Mouse (Mus musculus) CD4-positive, CD25-positive, alpha-beta regulatory T cell, adult 4 months (primary cell): ENCODE data around the gene Mapre3. TPM values are rescaled to one million over a fixed set of nuclear protein-coding genes. Genes with fewer than 3 reads are reported as not detected.
"Not testable (repeated sequence)": the region's sequence is repeated elsewhere in the genome, so short reads cannot be mapped to it uniquely, and the experiment has no call there.

Source experiments
- ATAC-seq: one replicate; pipeline ENCODE4 v1.8.0; 2017
- polyA plus RNA-seq, 2 experiments: library from polyadenylated mRNA; unstranded; fragments of 100-300 nt; shearing (Covaris generic); gene quantifications; one replicate each; pipeline ENCODE4 v1.2.1; 2017

Gene Mapre3
- polyA plus RNA-seq, 2 experiments from 2014 or later = 3.0 to 4.1 TPM

DNA sequence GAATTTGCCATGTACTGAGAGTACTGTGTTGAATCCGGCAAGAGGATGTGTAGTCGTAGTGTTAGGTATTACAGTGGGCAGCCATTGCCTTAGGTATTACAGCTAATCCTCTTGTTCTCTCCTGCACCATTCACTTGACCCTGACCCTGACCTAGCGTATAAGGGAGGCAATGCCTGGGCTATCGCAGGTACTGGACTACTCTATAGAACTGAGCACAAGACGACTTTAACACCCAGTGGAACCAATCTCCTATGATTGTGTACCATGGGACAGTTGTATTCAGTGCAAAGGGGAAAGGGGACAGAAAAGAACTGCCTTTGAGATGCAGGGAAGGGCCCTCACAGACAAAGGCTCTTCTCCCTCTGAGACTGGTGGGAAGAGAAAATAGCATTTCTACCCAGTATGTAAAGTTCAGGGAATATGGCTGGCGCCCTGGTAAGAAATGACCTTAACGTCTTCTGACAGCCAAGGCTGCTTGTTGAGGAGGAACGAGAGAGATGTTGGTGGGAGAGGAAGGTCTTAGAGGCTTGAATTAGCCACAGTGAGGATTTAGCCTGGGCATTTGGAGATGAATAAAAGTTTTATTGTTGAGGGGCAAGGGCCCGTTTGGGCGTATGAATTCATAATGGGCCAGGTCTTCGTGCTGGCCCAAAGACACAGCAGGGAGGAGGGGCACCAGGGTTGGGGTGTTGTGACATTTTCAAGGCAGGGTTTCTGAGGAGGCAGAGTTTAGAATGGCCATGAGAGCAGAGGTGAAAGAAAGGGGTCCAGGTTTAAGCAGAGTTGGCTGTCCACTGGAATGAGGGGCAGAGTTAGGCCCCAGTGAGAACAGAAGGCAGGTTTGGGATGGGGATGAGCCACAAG is 9.9 kb downstream of the Mapre3 start:
- no peak for ATAC-seq

DNA sequence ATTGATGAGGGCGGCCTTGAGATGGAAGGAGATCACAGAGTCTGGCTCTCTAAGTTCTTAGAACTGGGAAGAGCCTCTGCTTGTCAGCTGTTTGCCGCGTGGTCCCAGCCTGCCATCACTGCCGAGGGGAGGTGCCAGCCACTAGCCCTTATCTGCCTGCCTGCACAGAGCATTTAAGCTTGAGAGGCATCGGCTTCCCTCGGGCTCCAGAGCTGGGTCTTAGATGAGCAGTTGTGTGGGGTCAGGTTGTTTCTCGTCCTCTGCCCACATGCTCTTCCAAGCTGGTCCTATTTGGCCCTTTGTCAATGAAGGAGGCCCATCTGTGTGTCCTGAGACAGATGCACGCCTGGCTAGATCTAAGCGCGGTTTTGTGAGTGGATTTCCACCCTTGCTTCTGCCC is 10.7 kb downstream of the Mapre3 start:
- no peak for ATAC-seq

DNA sequence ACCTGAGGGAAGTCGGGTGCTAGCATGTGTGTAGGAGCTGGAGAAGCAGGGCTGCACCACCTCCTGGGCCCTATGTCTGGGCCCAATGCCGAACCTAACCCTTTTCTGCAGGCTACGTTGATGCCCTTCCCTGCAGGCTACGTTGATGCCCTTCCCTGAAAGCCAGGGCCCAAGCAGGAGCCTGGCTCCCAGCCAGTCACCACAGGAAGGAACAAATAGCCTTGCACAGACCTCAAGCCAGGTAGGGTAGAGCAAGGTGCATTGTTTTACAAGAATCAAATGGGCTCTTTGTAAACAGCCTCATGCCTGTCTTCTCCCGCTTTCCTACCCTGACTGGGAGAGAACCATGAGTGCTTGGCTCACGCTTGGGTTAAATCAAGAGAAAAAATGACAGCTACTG is 11.4 kb downstream of the Mapre3 start:
- ATAC-seq = no peak

DNA sequence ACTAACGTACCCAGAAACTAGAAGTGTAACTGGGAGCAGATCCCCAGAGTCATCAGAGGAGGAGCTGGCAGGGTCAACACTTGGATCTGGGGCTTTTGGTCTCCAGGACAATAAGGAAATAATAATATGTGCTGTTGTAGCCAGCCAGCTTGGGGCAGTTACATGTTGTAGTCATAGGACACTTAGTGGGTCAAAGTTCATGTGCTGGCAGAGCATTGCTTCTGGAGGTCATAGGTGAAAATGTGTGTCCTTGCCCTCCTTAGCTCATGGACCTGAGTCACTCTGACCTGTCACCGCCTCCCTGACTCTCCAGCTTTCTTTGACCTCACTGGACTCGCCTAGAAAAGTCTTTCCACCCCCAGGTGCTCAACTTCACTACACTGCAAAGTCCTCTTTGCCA is 19.0 kb downstream of the Mapre3 start:
- ATAC-seq = no peak

DNA sequence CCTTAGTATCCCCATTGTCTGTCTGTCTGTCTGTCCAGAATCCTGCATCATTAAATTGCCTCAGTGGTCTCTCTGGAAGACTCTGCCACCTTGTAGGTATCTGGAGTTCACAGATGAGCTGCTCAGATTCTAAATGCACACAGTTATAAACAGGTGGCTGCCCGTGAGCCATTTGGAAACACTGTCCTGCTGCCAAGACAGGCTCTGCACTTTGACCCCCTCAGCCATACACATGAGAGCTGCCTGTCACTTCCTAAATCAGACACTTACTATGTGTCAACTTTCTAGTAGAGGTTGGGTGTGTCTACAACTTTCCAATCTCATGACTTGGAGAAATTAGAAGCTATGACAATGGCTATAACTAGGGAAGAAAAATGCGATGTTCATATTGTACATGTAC is 25.3 kb downstream of the Mapre3 start:
- ATAC-seq = no peak

DNA sequence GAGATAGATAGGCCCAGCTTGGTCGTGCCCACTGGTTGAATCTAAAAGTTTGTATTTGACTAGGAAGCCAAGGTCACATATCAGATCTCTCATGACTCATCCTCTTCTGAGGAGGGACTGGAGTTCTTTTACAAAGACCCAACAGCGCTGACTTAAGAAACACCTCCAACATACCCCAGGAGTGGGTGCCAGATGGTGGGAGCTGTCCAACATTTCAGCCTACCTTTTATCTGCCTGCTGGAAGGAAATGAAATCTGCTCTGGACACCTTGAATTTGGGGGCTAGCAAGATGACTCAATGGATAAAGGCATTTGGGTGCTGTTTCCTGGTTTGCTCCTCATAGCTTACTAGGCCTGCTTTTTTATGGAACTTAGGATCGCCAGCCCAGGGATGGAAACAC is 27.5 kb downstream of the Mapre3 start:
- ATAC-seq = no peak

DNA sequence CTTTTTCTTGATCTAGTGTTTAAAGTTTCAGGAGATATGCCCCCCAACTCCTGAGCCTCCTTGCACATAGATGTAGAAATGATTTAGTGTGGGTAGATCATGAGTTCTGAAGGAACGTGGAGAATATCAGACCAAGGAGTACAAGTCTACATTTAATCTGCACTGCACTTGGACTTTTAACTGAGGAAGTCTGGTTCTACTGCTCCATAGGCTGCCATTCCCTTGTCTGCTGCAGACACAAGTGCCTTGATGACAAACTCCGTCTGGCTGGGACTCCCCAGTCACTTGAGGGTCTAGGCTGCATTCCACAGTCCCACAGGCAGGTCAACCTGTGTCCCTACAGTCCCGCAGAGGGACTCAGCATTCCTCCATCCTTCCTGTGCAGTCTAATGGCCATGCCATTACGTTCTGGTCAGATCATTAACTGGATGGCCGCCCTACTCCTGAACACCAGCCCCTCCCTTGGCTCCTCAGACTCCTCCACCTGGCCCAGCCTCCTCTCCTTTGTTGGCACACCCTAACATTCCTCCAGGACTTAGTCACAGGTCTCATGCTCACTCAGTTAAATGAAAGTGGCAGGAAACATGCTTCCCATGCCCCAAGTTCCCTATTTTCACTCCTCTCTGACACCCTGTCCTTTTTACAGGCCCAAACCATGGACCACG is 35.6 kb downstream of the Mapre3 start:
- no peak for ATAC-seq

DNA sequence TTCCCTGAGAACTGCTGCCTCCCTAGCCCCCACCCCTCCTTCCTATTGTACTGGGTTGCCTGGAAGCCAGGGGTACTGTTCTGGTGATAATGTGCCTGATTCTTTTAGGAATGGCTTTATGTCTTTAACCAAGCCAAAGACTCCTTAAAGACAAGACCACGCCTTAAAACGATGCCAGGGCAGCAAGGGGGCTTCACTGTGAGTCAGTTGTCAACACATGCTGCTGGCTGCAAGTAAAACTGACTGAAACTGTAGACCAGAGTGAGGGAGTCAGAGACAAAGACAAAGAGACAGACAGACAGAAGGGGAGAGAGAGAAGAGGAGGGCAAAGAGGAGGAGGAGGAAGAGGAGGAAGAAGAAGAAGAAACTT is 36.1 kb downstream of the Mapre3 start:
- ATAC-seq = no peak

DNA sequence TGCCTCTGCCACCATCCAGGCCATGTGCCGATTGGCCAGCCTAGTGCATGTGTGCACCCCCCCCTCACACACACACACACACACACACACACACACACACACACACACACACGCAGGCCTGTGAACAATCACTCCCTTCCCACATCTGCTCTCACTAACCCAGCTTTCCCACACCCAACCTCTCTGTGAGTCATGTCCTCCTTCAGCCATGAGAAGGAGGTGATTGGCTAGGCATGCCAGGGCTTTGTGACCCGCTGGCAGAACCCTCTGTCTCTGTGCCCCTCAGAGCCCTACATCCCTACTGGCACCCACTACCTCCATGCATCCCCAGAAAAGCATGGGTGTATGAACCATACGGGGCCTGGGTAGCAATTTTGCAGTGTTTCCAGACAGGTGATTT is 39.1 kb downstream of the Mapre3 start:
- no peak for ATAC-seq

DNA sequence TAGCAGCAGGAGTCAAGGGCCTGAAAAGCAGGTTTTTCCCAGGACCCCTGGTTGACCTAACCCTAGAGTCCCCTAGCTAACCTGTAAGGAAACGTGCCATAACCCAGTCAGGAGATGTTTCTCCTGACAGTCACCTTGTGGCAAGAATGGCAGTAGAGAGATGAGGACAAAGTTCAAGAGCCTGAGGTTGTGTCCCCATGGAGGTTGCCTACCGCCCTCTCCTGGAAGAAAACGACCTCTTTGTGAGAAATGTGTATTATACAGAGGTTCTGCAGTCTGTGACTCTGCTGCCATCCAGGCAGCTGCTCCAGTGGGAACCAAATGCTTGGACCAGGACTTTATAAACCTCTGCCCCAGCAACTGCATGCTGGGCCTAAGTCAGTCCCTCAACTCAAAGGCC is 41.2 kb downstream of the Mapre3 start:
- ATAC-seq = no peak

DNA sequence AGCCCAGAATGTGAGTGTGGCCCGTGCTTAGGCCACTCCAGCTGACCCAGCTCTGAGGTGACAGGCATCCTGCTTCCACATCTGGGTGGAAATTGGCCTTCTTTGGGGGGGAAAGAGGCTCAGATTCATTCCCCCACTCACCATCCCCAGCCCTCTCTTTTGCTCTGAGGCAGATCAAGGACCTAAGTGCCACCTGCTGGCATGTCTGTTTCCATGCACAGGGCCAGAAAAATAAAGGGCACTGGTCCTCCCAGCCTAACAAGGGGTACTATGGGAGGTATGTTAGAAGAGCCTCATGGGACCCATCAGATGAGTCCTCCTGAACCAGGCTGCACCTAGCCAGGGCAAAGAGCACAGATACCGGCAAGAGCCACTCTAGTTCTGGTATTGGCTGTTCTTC is 41.7 kb downstream of the Mapre3 start:
- ATAC-seq = no peak

DNA sequence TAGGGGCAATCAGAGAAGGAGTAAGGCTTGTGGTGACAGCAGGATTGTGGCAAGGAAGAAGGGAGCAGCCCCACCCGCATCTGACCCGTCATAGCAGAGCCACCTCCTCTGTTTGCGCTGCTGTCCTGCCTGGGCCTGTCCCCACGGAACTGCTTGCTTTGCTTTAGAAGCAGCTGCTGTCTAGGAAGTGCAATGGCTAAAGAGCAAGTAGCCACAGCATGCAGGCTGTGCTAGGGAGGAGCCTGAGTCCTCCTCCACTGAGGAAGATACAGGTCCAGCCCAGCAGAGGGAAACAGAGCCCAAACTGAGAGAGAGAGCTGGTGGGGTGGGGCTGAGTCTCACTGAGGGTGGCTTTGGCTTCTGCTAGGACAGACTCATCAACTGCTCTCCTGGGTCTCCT is 49.4 kb downstream of the Mapre3 start:
- ATAC-seq = no peak

DNA sequence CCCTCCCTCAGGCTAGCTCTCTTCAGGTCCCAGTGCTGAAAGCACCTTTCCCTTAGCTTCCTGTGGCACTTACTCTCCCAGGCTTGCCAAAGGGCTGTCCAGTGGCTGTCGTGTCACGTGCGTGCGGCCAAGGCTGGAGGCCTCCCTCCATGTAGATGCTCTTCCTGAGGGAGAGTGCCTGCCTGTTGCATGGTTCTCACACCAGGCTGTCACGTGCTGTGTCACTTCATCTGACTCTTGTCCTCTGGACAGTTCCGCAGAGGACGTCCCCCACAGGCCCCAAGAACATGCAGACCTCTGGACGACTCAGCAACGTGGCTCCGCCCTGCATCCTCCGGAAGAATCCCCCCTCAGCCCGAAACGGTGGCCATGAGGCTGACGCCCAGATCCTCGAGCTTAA is 49.9 kb downstream of the Mapre3 start:
- no peak for ATAC-seq

DNA sequence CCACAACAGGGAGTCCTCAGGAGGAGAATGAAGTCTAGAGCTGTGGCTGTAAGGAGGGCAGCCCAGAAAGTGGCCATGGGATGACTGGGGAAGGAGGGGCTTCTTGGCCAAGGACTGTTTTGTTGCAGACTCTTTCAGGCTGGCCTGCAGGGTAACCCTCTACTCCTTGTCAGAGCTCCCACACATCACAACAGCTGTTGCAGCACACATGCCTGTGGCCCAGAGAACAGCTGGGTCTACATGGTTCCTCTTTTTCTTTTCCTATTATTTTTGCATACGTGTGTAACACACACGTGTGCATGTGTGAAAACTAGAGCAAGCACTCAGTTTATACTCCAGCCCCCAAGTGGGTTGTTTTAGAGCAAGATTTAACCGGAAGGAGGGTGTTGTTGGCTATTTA is 52.4 kb downstream of the Mapre3 start:
- no peak for ATAC-seq

DNA sequence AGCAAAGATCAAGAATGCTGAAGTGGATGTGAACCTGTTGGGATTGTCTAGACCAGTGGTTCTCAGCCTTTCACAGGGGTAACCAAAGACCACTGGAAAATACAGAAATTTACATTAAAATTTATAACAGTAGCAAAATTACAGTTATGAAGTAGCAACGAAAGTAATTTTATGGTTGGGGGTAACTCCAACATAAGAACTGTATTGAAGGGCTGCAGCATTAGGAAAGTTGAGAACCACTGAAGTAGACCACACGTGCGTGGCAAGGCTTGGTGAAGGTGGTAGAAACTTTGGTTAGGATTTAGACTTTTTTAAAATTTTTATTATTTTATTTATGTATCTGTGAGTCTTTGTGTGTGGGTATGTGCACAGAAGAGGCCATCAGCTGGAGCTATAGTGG is 53.3 kb downstream of the Mapre3 start, which contains the start of gene Tmem214:
Tmem214 (plus strand) TSS at position 301 of the 400 bp plus-strand sequence.
- no peak for ATAC-seq

DNA sequence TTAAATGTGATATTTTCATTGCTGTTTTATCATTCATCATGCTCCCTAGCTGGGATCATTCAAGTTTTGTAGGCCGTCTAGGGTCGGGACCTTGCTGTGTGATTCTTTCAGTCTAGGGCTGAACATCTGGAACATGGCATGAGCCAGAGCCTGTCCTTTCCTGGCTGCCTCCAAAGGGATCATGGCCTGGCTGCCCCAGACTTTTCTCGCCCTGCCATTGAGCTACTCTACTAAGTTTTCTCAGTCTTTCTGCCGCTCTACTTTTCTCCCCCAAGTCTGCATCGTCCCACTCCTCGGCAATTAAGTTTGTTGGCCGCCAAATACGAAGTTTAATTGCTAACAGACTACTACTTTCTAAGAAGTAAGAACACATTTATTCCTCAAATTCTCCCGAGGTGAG is 54.5 kb downstream of the Mapre3 start:
- ATAC-seq = no peak

DNA sequence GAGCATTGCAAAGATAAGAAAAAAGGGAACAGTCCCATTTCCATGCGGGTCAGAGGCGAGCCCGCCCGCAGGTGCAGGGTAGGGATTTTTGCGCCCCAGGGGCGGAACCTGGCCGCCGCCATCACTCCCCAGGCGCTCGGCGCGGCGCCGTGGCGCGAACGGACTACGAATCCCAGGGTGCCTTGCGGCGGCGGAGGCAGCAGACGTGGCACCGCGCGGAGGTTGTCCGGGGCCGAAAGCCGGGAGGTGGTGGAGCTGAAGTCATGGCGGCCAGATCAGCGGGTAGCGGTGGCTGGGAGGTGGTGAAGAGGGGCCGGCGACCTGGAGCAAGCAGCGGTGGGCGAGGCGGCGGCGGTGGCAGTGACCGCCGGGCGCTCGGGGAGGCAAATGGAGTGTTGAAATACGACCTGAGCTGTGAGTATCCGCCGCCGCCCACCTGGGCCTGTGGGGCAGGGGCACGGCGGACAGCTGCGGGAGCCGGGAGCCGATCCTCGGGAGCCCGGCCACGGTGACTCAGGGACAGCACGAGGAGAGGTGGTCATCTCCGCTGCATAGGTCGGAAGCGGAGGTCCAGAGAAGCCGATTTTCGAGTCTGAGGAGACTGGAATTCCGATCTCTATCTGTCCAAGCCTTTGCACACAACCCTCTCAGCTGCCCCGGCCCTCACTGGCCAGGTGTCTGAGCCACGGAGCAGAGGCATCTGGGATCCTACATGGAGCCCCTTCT is 55.1 kb downstream of the Mapre3 start:
- peak; percentile 100 for ATAC-seq

DNA sequence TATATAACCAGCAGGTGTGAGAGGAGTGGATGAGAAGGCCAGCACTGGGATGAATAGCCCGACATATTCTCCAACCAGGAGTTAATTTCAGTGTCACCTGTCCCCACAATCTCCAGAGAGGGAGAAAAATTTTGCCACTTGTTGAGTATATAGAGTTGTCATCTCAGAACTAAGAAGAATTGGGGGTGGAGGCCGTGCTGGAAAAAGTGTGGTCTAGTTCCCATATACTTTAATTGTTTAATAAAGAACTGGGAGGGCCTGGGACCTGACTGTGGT is 55.6 kb downstream of the Mapre3 start:
- ATAC-seq = no peak

DNA sequence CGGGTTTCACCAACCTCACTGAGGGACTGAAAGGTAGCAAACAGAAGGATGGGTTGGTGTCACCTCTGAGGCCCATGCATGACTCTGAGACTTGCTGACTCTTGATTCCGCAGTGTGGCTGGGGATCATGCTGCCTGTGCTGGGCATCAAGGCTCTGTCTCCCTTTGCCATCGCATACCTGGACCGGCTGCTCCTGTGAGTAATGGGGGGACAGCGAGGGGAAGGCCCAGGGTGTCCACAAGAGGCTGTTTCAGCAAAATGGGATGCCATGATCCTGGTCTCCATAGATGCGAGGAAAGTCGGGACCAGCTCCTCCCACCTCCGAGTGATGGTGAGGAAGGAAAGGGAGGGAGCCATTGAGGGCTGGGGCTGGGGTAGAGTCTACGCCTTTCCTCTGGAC is 58.1 kb downstream of the Mapre3 start:
- no peak for ATAC-seq

DNA sequence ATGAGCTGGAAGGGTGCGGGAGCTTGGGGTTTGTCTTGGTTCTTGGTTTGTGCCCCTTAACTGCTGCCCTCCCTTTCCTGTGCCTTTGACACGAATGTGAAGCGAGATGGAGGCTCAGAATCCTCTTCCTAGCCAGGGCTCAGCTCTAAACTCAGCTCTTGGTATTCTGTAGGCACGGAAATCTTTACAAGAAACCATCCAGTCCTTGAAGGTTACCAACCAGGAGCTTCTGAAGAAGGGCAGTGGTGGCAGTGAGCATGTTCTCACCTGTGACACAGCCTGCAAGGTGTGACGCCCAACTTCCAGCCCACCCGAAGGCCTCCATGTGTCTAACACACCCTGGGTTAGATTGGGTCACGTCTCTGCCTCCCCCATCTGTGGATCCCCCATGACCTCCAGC is 59.9 kb downstream of the Mapre3 start:
- no peak for ATAC-seq

DNA sequence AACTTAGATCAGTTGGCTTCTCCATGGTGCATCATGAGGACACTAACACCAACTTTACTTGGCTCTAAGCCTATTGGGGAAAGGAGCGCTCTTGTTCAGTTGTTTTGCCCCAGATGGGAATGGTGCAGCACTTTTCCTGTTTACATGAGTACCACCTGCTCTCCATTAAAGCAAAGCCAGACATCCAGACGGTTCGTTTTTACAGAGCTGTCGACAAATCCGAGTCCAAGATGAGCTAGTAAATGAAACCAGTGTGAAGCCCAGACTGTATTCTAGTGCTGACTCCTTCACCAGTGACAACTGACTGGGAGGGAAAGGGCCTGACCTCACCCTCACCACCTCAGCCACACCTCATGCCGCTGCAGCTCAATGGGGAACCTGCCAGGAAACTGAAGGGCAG is 64.2 kb downstream of the Mapre3 start:
- ATAC-seq = no peak

DNA sequence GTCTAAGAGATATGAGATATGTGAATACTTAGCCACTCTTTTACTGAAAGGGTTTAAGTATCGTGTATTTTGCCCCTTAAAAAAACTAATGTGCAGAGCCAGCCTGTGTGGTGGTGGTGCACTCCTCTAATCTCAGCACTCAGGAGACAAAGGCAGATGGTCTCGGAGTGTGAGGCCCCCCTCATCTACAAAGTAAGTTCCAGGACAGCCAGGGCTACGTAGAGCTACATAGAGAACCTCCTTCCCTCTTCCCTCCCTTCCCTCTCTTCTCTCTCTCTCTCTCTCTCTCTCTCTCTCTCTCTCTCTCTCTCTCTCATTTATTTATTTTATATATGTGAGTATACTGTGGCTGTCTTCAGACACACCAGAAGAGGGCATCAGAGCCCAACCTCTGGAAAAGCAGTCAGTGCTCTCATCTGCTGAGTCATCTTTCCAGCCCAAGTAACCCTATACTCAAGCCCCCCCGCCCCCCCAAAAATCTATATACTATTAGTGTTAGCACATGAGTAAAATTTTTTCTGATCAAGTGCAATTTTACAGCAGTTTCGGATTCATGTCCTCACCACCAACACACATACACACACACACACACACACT is 65.0 kb downstream of the Mapre3 start:
- ATAC-seq = no peak

DNA sequence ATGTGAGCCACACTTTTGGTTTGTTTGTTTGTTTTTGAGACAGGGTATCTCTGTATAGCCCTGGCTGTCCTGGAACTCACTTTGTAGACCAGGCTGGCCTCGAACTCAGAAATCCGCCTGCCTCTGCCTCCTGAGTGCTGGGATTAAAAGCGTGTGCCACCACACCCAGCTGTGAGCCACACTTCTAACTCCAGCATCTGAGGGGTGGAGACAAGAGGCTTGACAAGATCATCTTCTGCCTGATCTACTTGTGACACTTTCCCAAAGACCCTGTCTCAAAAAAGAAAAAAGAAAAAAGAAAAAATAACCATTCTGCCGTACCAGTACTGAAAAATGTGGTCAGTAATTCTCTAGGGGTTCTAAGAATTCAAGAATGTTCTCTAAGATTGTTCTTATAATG is 67.4 kb downstream of the Mapre3 start:
- ATAC-seq = not testable (repeated sequence)

DNA sequence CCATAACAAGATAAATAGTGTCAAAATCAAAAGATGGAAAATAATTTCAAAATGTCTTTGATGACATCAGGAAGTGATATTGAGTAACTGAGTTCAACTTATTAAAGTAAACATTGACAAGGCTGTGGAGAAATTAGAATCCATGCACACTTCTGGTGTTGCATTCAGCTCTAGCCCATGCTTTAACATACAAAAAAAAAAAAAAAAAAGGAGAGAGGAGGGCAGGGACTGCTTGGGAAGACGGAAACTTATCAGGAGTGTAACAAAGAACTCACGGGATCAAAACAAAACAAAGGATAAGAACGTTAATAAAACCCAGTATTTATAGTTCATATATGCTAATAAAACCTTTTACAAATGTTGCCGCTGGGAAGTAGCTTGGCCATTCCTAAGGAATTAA is 71.8 kb downstream of the Mapre3 start:
- ATAC-seq = no peak
